Mouse (Mus musculus) ES-E14 (cell line): ENCODE data around the gene Mdga1.
"Not testable (repeated sequence)": the region's sequence is repeated elsewhere in the genome, so short reads cannot be mapped to it uniquely, and the experiment has no call there.

Experiments used
- HCFC1 ChIP-seq: IDR thresholded peaks from 2 replicates; pipeline ENCODE4 v1.6.1; 2012; ENCODE audit warnings: low read length, inconsistent platforms, borderline replicate concordance; ENCODE audit not compliant: insufficient read depth
- MAFK ChIP-seq: IDR thresholded peaks from 2 replicates; pipeline ENCODE4 v1.6.1; 2014; ENCODE audit warnings: mild to moderate bottlenecking, low read depth, low read length, inconsistent platforms; ENCODE audit not compliant: insufficient read depth
- ZC3H11A ChIP-seq: IDR thresholded peaks from 2 replicates; pipeline ENCODE4 v1.6.1; 2012; ENCODE audit warnings: low read depth, mild to moderate bottlenecking, inconsistent platforms, low read length, borderline replicate concordance

DNA sequence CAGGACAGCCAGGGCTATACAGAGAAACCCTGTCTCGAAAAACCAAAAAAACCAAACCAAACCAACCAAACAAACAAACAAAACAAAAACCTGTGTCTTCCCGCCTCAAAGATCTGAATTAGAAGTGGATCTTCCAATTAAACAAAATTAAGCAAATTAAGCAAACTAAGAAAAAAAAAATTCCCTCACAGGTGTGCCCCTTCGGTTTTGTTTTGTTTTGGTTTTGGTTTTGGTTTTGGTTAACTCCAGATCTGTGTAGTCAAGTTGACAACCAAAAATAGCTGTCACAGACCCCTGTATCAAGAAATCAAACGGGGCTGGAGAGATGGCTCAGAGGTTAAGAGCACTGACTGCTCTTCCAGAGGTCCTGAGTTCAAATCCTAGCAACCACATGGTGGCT is 188.4 kb downstream of the Mdga1 start:
- not testable (repeated sequence) for TF ChIP-seq MAFK, ZC3H11A, HCFC1
